Mouse (Mus musculus): ENCODE data around the gene Syt1. TPM values are rescaled to one million over a fixed set of nuclear protein-coding genes. Genes with fewer than 3 reads are reported as not detected.

The Syt1 gene
- total and polyA plus RNA-seq, 3 experiments, result 0.31 to 0.50 TPM; not detected in 1

GRCm38 (mm10) chr10:108884520-108884919 is 126.3 kb downstream of the Syt1 start:
- H3K79me2 ChIP-seq (replicated peaks; ENCODE audit: control insufficient read depth, insufficient read depth, low read length), result no peaks in the 10 kb centered on the region
- intact Hi-C loops (cut with DNase I), result no loop called here
- WGBS, result 61% methylated on average over 1 of the region's 1 CpGs
- H3K4me1 ChIP-seq (ENCODE audit: control insufficient read depth, insufficient read depth, low read length), result no peaks in the 10 kb centered on the region; the same call in 1 of the 2 replicates
- no peak for TF ChIP-seq CTCF (IDR thresholded peaks at IDR 0.05)
- no peak for TF ChIP-seq EP300 (IDR thresholded peaks at IDR 0.05; ENCODE audit: insufficient read depth, low read depth, low read length)
- TF ChIP-seq POLR2A (IDR thresholded peaks at IDR 0.05; ENCODE audit: insufficient read depth, low read depth, low read length), result no peak
- DNase-seq, result no peak
- H3K9ac ChIP-seq (ENCODE audit: low read depth, low read length), result no peak overlapping the region
- H3K36me3 ChIP-seq (ENCODE audit: control insufficient read depth, insufficient read depth, low read length), result no peaks in the 10 kb centered on the region
- H3K27ac ChIP-seq, result no peak overlapping the region
- no peaks in the 10 kb centered on the region for H3K27me3 ChIP-seq (ENCODE audit: control insufficient read depth, insufficient read depth, low read length)
- no peak overlapping the region for H3K4me3 ChIP-seq

DNA sequence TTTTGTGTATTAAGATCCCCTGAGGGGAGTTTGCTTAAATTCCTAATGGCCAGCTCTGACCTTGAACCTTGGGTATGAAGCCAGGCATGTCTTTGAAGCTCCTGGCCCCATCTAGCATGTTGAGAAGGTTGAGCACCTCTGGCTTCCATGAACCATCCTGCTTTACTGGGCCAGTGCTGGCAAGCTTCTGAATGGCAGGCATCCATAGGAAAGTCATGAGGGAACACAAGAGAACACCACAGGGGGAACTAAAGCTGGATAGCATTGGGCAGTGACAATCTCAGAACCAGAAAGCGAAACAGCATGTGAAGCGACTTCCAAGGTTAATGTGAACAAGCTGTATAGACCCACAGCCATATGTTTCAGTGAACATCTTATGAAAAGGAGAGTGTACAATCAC is 130.4 kb downstream of the Syt1 start:
- WGBS, result 90% methylated on average over 2 of the region's 2 CpGs

DNA sequence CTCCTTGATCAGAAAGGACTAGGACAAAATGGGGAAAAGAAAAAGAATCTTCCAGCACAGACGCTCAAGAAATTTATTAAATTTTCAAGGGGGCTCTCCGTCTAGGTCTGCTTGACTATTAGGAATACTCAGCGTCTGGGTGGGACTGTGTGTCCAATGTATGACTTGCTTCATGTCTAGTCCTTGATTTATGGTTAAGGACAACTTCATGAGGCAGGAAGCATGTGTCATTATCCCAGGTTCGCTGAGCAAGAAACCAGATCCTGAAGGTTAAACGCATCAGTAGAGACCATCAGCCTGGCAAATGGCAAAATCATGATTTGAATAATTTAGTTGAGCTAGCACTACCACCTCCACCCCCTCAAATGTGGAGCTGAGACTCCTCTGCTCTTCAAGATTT is 135.1 kb downstream of the Syt1 start:
- DNase-seq, result no peak
- H3K4me1 ChIP-seq (ENCODE audit: control insufficient read depth, insufficient read depth, low read length), result no peaks in the 10 kb centered on the region
- no peak overlapping the region for H3K4me3 ChIP-seq
- H3K27me3 ChIP-seq (ENCODE audit: control insufficient read depth, insufficient read depth, low read length), result no peaks in the 10 kb centered on the region
- intact Hi-C loops (cut with DNase I), result no loop called here
- H3K9ac ChIP-seq (ENCODE audit: low read depth, low read length), result no peak overlapping the region
- WGBS, result 90% methylated on average over 5 of the region's 5 CpGs
- no peak overlapping the region for H3K27ac ChIP-seq
- H3K79me2 ChIP-seq (replicated peaks; ENCODE audit: control insufficient read depth, insufficient read depth, low read length), result no peaks in the 10 kb centered on the region
- H3K36me3 ChIP-seq (ENCODE audit: control insufficient read depth, insufficient read depth, low read length), result no peaks in the 10 kb centered on the region
- TF ChIP-seq EP300 (IDR thresholded peaks at IDR 0.05; ENCODE audit: insufficient read depth, low read depth, low read length) (no peak), POLR2A (IDR thresholded peaks at IDR 0.05; ENCODE audit: insufficient read depth, low read depth, low read length) (no peak)

More for the DNA sequence above, 130.4 kb downstream of the Syt1 start:
- no peaks in the 10 kb centered on the region; the same call in 1 of the 2 replicates for H3K4me1 ChIP-seq (ENCODE audit: control insufficient read depth, insufficient read depth, low read length)
- DNase-seq, result no peak
- intact Hi-C loops (cut with DNase I), result no loop called here
- no peaks in the 10 kb centered on the region for H3K79me2 ChIP-seq (replicated peaks; ENCODE audit: control insufficient read depth, insufficient read depth, low read length)
- no peak overlapping the region for H3K27ac ChIP-seq
- no peaks in the 10 kb centered on the region for H3K36me3 ChIP-seq (ENCODE audit: control insufficient read depth, insufficient read depth, low read length)
- no peaks in the 10 kb centered on the region for H3K27me3 ChIP-seq (ENCODE audit: control insufficient read depth, insufficient read depth, low read length)
- no peak for TF ChIP-seq CTCF (IDR thresholded peaks at IDR 0.05)
- no peak for TF ChIP-seq EP300 (IDR thresholded peaks at IDR 0.05; ENCODE audit: insufficient read depth, low read depth, low read length)
- TF ChIP-seq POLR2A (IDR thresholded peaks at IDR 0.05; ENCODE audit: insufficient read depth, low read depth, low read length), result no peak
- H3K9ac ChIP-seq (ENCODE audit: low read depth, low read length), result no peak overlapping the region
- H3K4me3 ChIP-seq, result no peak overlapping the region

DNA sequence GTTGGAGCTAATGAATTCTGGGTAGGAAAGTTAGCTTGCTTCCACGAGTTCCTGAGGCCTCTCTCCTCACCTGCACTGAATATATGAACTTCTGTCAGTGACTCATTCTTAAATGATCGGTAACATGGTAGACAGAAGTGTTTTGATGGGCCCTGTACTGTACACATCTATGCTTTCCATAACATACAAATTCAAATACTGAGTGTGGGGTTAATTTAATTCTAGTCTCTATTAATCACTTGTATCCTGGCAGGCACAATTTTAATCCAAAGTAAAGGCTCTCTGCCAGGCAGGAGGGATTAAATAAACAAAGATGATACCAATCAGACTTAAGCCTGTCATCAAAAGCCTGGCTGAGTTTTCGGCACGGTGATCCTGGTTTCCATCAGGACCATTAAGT is 136.1 kb downstream of the Syt1 start:
- Histone ChIP-seq H3K36me3 (ENCODE audit: control insufficient read depth, insufficient read depth, low read length) (no peaks in the 10 kb centered on the region), H3K9ac (ENCODE audit: low read depth, low read length) (no peak overlapping the region), H3K27me3 (ENCODE audit: control insufficient read depth, insufficient read depth, low read length) (no peaks in the 10 kb centered on the region), H3K4me3 (no peak overlapping the region), H3K27ac (no peak overlapping the region), H3K4me1 (ENCODE audit: control insufficient read depth, insufficient read depth, low read length) (no peaks in the 10 kb centered on the region), H3K79me2 (replicated peaks; ENCODE audit: control insufficient read depth, insufficient read depth, low read length) (no peaks in the 10 kb centered on the region)
- TF ChIP-seq EP300 (IDR thresholded peaks at IDR 0.05; ENCODE audit: insufficient read depth, low read depth, low read length) (no peak), CTCF (IDR thresholded peaks at IDR 0.05) (no peak), POLR2A (IDR thresholded peaks at IDR 0.05; ENCODE audit: insufficient read depth, low read depth, low read length) (no peak)
- DNase-seq, result no peak
- intact Hi-C loops (cut with DNase I), result no loop called here
- WGBS, result 71% methylated on average over 4 of the region's 4 CpGs

GRCm38 (mm10) chr10:108872359-108872758 is 138.4 kb downstream of the Syt1 start:
- intact Hi-C loops (cut with DNase I), result no loop called here
- no peak overlapping the region for H3K4me3 ChIP-seq
- no peak for TF ChIP-seq EP300 (IDR thresholded peaks at IDR 0.05; ENCODE audit: insufficient read depth, low read depth, low read length)
- WGBS, result 92% methylated on average over 6 of the region's 6 CpGs
- no peaks in the 10 kb centered on the region for H3K4me1 ChIP-seq (ENCODE audit: control insufficient read depth, insufficient read depth, low read length)
- no peak for DNase-seq
- no peak overlapping the region for H3K9ac ChIP-seq (ENCODE audit: low read depth, low read length)
- no peaks in the 10 kb centered on the region for H3K27me3 ChIP-seq (ENCODE audit: control insufficient read depth, insufficient read depth, low read length)
- H3K36me3 ChIP-seq (ENCODE audit: control insufficient read depth, insufficient read depth, low read length), result no peaks in the 10 kb centered on the region; the same call in 1 of the 2 replicates
- H3K27ac ChIP-seq, result no peak overlapping the region
- H3K79me2 ChIP-seq (replicated peaks; ENCODE audit: control insufficient read depth, insufficient read depth, low read length), result no peaks in the 10 kb centered on the region

DNA sequence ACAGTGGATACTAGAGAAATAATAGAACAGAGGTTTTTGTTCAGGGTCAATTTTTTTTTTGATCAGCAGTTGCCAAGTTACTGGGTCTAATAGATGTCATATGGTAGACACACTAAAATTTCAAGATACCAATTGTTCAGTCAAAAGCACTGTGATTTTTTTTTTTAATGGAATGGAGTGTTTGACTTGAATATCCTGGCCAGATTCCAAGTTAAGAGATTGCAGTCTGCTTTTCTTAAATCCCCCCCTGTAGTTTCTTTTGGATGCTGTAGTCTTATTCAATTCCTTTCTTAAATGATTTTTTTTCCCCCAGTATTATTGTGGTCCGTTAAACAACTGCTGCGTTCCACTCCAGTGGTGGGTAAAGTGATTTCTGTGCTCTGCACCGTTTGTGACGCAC is 140.2 kb downstream of the Syt1 start:
- Histone ChIP-seq H3K27me3 (ENCODE audit: control insufficient read depth, insufficient read depth, low read length) (no peaks in the 10 kb centered on the region), H3K4me3 (no peak overlapping the region), H3K36me3 (ENCODE audit: control insufficient read depth, insufficient read depth, low read length) (no peaks in the 10 kb centered on the region; the same call in 1 of the 2 replicates), H3K4me1 (ENCODE audit: control insufficient read depth, insufficient read depth, low read length) (no peaks in the 10 kb centered on the region; the same call in 1 of the 2 replicates), H3K27ac (no peak overlapping the region), H3K9ac (ENCODE audit: low read depth, low read length) (no peak overlapping the region), H3K79me2 (replicated peaks; ENCODE audit: control insufficient read depth, insufficient read depth, low read length) (no peaks in the 10 kb centered on the region)
- no peak for DNase-seq
- WGBS, result 74% methylated on average over 4 of the region's 4 CpGs
- intact Hi-C loops (cut with DNase I), result no loop called here
- no peak for TF ChIP-seq CTCF (IDR thresholded peaks at IDR 0.05)
- TF ChIP-seq POLR2A (IDR thresholded peaks at IDR 0.05; ENCODE audit: insufficient read depth, low read depth, low read length), result no peak
- TF ChIP-seq EP300 (IDR thresholded peaks at IDR 0.05; ENCODE audit: insufficient read depth, low read depth, low read length), result no peak
